Mouse (Mus musculus) neural tube, embryonic 13.5 days (tissue): ENCODE results near the gene Upk2. TPM values are rescaled to one million over a fixed set of nuclear protein-coding genes. Genes with fewer than 3 reads are reported as not detected.

Experiments
- ATAC-seq: fragments of 200-750 bp; cut with Nextera tagmentation; 2 replicates; pipeline ENCODE4 v1.8.0; 2017; ENCODE audit warnings: low read depth, mild to moderate bottlenecking, moderate TSS enrichment, moderate library complexity
- H3K27ac ChIP-seq: fragments of 300-500 bp; sonication (generic); replicated peaks from 2 replicates; pipeline ENCODE4 v1.5.1; 2015; ENCODE audit warnings: moderate library complexity, mild to moderate bottlenecking, inconsistent platforms
- H3K27me3 ChIP-seq: fragments of 300-500 bp; sonication (generic); 2 replicates; pipeline ENCODE4 v1.6.1; 2015; ENCODE audit warnings: mild to moderate bottlenecking, inconsistent platforms
- H3K36me3 ChIP-seq: fragments of 300-500 bp; sonication (generic); 2 replicates; pipeline ENCODE4 v1.6.1; 2015; ENCODE audit warnings: mild to moderate bottlenecking, inconsistent platforms
- H3K4me1 ChIP-seq: fragments of 300-500 bp; sonication (generic); replicated peaks from 2 replicates; pipeline ENCODE4 v1.6.1; 2015; ENCODE audit warnings: inconsistent platforms
- H3K4me2 ChIP-seq: fragments of 300-500 bp; sonication (generic); 2 replicates; pipeline ENCODE4 v1.6.1; 2015; ENCODE audit warnings: inconsistent platforms, mild to moderate bottlenecking, moderate library complexity
- H3K4me3 ChIP-seq: fragments of 300-500 bp; sonication (generic); 2 replicates; pipeline ENCODE4 v1.5.1; 2015; ENCODE audit warnings: mild to moderate bottlenecking, inconsistent platforms
- H3K9ac ChIP-seq: fragments of 300-500 bp; sonication (generic); 2 replicates; pipeline ENCODE4 v1.6.1; 2015; ENCODE audit warnings: moderate library complexity, mild to moderate bottlenecking, inconsistent platforms
- H3K9me3 ChIP-seq: fragments of 300-500 bp; sonication (generic); 2 replicates; pipeline ENCODE4 v1.6.1; 2016; ENCODE audit warnings: inconsistent platforms
- WGBS: fragments of 180-500 bp; shearing (Covaris S2); methylation state at CpG from one replicate; pipeline ENCODE4 v1.1.7; 2015; 5-methylcytosine and 5-hydroxymethylcytosine counted together
- polyA plus RNA-seq: library from polyadenylated mRNA; unstranded; fragments of >200 nt; fragmentation: Nextera tagmentation; extraction: Ambion mirVana; gene quantifications from 2 replicates; pipeline ENCODE4 v1.2.1, GENCODE M21; 2015

The Upk2 gene
- polyA plus RNA-seq, 1 experiment from 2014 or later = not detected

GRCm38 (mm10) chr9:44494863-44495809 lies 40.4 kb upstream of the Upk2 start:
- no peak overlapping the region for H3K4me3 ChIP-seq
- peak overlapping the region; percentile 51; the same call in 1 of the 2 replicates for H3K9ac ChIP-seq
- H3K4me1 ChIP-seq = peaks cover 98% of the 10 kb centered on the region
- no peak for ATAC-seq
- H3K27ac ChIP-seq = peak overlapping the region; percentile 73
- no peaks in the 10 kb centered on the region for H3K9me3 ChIP-seq
- H3K27me3 ChIP-seq = no peaks in the 10 kb centered on the region
- no peaks in the 10 kb centered on the region for H3K36me3 ChIP-seq
- H3K4me2 ChIP-seq = peak overlapping the region; percentile 35
- 47% methylated on average over 9 of the region's 9 CpGs for WGBS

DNA sequence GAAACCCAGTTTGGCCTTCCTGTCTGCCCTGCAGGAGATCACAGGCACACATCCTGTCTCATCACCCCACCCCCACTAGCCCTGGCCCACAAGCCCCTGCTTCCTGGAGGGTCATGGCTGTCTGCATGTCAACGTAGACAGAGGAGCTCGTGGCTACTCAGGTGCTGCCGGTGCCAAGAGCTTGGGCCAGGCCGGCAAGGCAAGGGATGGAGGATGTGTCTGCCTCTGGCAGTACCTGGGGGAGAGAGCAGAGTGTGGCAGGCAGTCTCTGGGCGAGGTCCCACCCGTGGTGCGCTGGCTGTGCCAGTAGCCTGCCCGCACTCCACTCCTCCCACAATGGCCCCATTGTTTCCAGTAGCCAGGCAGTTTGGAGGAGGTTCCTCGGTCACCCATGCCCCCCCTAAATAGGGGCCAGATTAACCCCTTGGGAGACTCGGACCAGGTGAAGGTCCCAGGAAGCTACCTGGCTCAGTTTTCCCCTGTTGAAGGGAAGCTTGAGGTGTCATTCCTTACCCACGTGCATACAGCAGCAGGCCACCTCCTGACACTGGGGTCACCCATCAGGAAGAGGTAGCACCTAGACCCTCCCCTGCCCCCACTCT lies 39.6 kb upstream of the Upk2 start:
- H3K9ac ChIP-seq = peak overlapping the region; percentile 51
- no peaks in the 10 kb centered on the region for H3K9me3 ChIP-seq
- H3K4me1 ChIP-seq = peaks cover 98% of the 10 kb centered on the region
- H3K27ac ChIP-seq = peak overlapping the region; percentile 73
- ATAC-seq = no peak
- peak overlapping the region; percentile 35 for H3K4me2 ChIP-seq
- H3K4me3 ChIP-seq = no peak overlapping the region
- H3K36me3 ChIP-seq = no peaks in the 10 kb centered on the region
- H3K27me3 ChIP-seq = no peaks in the 10 kb centered on the region
- 14% methylated on average over 11 of the region's 11 CpGs for WGBS

GRCm38 (mm10) chr9:44492631-44493461 lies 38.1 kb upstream of the Upk2 start:
- WGBS = 68% methylated on average over 17 of the region's 17 CpGs
- ATAC-seq = no peak
- no peak overlapping the region for H3K27ac ChIP-seq
- no peak overlapping the region for H3K4me3 ChIP-seq
- H3K4me2 ChIP-seq = no peak overlapping the region
- no peaks in the 10 kb centered on the region for H3K9me3 ChIP-seq
- 0 out of 2 replicates have a peak overlapping the region, but pooled peaks have one; percentile 43 for H3K9ac ChIP-seq
- no peaks in the 10 kb centered on the region for H3K36me3 ChIP-seq
- H3K27me3 ChIP-seq = no peaks in the 10 kb centered on the region
- peaks cover 98% of the 10 kb centered on the region for H3K4me1 ChIP-seq

GRCm38 (mm10) chr9:44491351-44491750 lies 36.6 kb upstream of the Upk2 start:
- no peak for ATAC-seq
- Histone ChIP-seq H3K36me3 (no peaks in the 10 kb centered on the region), H3K27ac (no peak overlapping the region), H3K4me1 (peaks cover 98% of the 10 kb centered on the region), H3K9me3 (no peaks in the 10 kb centered on the region), H3K9ac (no peak overlapping the region), H3K27me3 (no peaks in the 10 kb centered on the region), H3K4me3 (no peak overlapping the region), H3K4me2 (peak overlapping the region; percentile 98; the same call in 1 of the 2 replicates)
- WGBS = 52% methylated on average over 10 of the region's 10 CpGs

DNA sequence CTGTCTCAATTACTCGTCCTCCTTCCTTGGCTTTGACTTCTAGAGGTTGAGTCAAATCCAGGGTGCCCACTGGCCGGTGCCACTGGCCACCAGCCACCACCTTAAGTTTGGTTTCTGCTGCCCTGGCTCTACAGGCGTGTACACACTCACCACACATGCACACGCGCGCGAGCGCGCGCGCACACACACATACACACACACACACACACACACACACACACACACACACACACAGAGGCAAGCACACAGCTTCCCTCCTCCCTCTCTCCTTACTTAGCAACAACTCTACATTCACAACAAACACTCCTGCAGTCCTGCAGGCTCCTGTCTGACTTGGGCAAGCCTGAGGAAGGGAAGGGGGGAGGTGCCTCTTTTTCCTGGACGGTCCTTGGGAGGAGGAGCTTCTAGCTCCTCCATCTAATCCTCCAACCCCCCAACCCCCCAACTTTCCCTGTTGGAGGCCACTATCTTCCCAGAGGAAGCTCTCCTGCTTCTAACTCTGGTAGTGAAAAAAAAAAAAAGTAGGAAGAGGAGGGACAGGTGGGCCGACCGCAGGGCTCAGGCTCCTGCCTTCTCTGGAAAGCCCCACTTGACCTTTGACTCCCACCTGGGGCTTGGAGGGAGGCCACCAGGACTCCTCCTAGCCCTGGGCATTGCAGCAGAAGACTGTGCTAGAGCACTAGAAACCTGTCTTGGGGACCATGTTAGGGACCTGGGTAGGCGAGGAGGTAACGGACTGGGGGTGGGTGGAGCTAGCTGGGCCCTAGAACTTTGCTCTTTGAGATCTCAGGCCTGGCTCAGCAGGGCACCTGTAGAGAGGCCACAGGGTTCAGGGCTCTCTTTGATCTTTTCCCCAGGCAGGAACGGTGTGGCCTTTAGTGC lies 35.6 kb upstream of the Upk2 start:
- no peak for ATAC-seq
- Histone ChIP-seq H3K27ac (peak overlapping the region; percentile 79), H3K4me1 (peaks cover 98% of the 10 kb centered on the region), H3K27me3 (no peaks in the 10 kb centered on the region), H3K4me3 (peak overlapping the region; percentile 15; the same call in 1 of the 2 replicates), H3K36me3 (no peaks in the 10 kb centered on the region), H3K9me3 (no peaks in the 10 kb centered on the region), H3K4me2 (peak overlapping the region; percentile 98), H3K9ac (peak overlapping the region; percentile 56)
- 19% methylated on average over 17 of the region's 17 CpGs for WGBS

DNA sequence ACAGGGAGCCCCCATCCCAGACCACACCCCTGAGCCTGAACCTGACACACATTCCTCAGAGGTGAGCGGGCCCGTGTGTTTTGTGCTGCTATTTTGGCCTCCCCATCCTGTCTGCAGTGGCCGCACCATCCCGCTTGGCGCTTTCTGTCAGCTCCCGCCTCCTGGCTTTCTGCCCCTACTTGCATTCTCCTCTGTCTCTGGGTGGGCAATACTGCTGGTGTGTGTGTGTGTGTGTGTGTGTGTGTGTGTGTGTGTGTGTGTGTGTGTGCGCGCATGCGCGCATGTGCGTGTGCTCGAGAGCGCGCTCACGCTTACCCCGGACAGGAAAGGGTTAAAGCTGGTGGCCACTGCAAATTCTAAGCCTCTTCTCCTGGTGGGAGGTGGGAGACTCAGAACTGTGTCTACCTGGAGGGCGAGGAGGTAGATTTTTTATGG lies 34.9 kb upstream of the Upk2 start:
- H3K36me3 ChIP-seq = no peaks in the 10 kb centered on the region
- H3K4me3 ChIP-seq = peak overlapping the region; percentile 15
- H3K9me3 ChIP-seq = no peaks in the 10 kb centered on the region
- peak overlapping the region; percentile 56 for H3K9ac ChIP-seq
- no peak for ATAC-seq
- H3K4me2 ChIP-seq = peak overlapping the region; percentile 98
- H3K4me1 ChIP-seq = peaks cover 98% of the 10 kb centered on the region
- peak overlapping the region; percentile 79 for H3K27ac ChIP-seq
- no peaks in the 10 kb centered on the region for H3K27me3 ChIP-seq
- WGBS = 5% methylated on average over 7 of the region's 17 CpGs

GRCm38 (mm10) chr9:44488855-44489381 lies 34.1 kb upstream of the Upk2 start:
- peak overlapping the region; percentile 79 for H3K27ac ChIP-seq
- peaks cover 98% of the 10 kb centered on the region for H3K4me1 ChIP-seq
- no peaks in the 10 kb centered on the region for H3K27me3 ChIP-seq
- WGBS = 3% methylated on average over 5 of the region's 5 CpGs
- no peaks in the 10 kb centered on the region for H3K9me3 ChIP-seq
- ATAC-seq = peak; percentile 24
- H3K4me3 ChIP-seq = peak overlapping the region; percentile 15
- peak overlapping the region; percentile 56 for H3K9ac ChIP-seq
- no peaks in the 10 kb centered on the region for H3K36me3 ChIP-seq
- H3K4me2 ChIP-seq = peak overlapping the region; percentile 98

GRCm38 (mm10) chr9:44488416-44488815 lies 33.6 kb upstream of the Upk2 start:
- H3K4me2 ChIP-seq = peak overlapping the region; percentile 98
- 20% methylated on average over 8 of the region's 8 CpGs for WGBS
- peak overlapping the region; percentile 15 for H3K4me3 ChIP-seq
- peaks cover 97% of the 10 kb centered on the region for H3K4me1 ChIP-seq
- no peaks in the 10 kb centered on the region for H3K27me3 ChIP-seq
- peak overlapping the region; percentile 79 for H3K27ac ChIP-seq
- no peak; the same call in 1 of the 2 replicates for ATAC-seq
- peak overlapping the region; percentile 56 for H3K9ac ChIP-seq
- H3K36me3 ChIP-seq = no peaks in the 10 kb centered on the region
- no peaks in the 10 kb centered on the region for H3K9me3 ChIP-seq

- Histone ChIP-seq H3K27ac (peak overlapping the region; percentile 79), H3K9ac (peak overlapping the region; percentile 99), H3K9me3 (no peaks in the 10 kb centered on the region), H3K4me2 (peak overlapping the region; percentile 98), H3K4me3 (peak overlapping the region; percentile 96), H3K4me1 (peaks cover 88% of the 10 kb centered on the region), H3K27me3 (no peaks in the 10 kb centered on the region), H3K36me3 (no peaks in the 10 kb centered on the region)
- 13% methylated on average over 7 of the region's 7 CpGs for WGBS
- ATAC-seq = no peak
Measured at GRCm38 (mm10) chr9:44487441-44487840, 32.7 kb upstream of the Upk2 start.

- Histone ChIP-seq H3K4me2 (peak overlapping the region; percentile 98), H3K27me3 (no peaks in the 10 kb centered on the region), H3K4me3 (peak overlapping the region; percentile 96), H3K36me3 (no peaks in the 10 kb centered on the region), H3K4me1 (peaks cover 88% of the 10 kb centered on the region), H3K9me3 (no peaks in the 10 kb centered on the region), H3K9ac (peak overlapping the region; percentile 99), H3K27ac (peak overlapping the region; percentile 79; the same call in 1 of the 2 replicates)
- 19% methylated on average over 15 of the region's 15 CpGs for WGBS
- ATAC-seq = no peak
Measured at GRCm38 (mm10) chr9:44486741-44487421, 32.1 kb upstream of the Upk2 start.
